ENCODE assay signal across 8 mouse cellular contexts in the genomic region with DNA sequence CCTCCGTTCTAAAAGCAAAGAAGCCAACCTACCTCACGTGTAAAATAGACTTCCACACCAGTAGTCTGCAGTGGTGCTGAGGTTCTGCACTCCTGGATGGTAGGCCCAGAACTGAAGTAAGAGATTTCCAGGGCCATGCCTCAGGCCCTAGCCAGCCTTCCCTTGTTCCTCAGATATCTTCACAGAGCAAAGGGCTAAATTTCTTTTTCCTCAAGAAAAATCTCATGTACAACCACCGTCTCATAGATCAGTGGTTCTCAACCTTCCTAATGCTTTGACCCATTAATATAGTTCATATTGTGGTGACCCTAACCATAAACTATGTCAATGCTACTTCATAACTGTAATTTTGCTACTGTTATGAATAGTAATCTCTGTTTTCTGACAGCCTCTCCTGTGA.
DNase-seq lines count a peak whose midpoint lies in the region; ATAC-seq and TF ChIP-seq lines count a peak whose summit lies in the region.

No protein-coding gene starts in this region.

- H3K9ac ChIP-seq in heart, embryonic 13.5 days, result peak overlapping the region; percentile 97
- peak overlapping the region; percentile 100 for H3K9ac ChIP-seq in ES-Bruce4 (ENCODE audit: low read depth, poor library complexity, severe bottlenecking)
- H3K9ac ChIP-seq in hindbrain, embryonic 11.5 days (ENCODE audit: low read depth, low read length), result peak overlapping the region; percentile 38

- no peak for TF ChIP-seq POLR2A in ES-Bruce4 (IDR thresholded peaks at IDR 0.05; ENCODE audit: insufficient read depth, low read length)

- peak overlapping the region; percentile 100 for H3K4me3 ChIP-seq in heart, embryonic 13.5 days
- peak overlapping the region; percentile 62 for H3K4me3 ChIP-seq in ES-Bruce4 (ENCODE audit: low read depth, low read length)
- H3K4me3 ChIP-seq in hindbrain, embryonic 11.5 days (ENCODE audit: low read depth, low read length), result peak overlapping the region; percentile 99; the same call in 1 of the 2 replicates
- peak overlapping the region; percentile 98 for H3K4me3 ChIP-seq in midbrain, embryonic 10.5 days

- peaks cover 15% of the 10 kb centered on the region for H3K27me3 ChIP-seq in heart, embryonic 13.5 days (replicated peaks)
- no peaks in the 10 kb centered on the region for H3K27me3 ChIP-seq in ES-Bruce4 (ENCODE audit: control insufficient read depth, insufficient read depth, low read length, poor library complexity, severe bottlenecking)
- H3K27me3 ChIP-seq in hindbrain, embryonic 11.5 days (ENCODE audit: control insufficient read depth, insufficient read depth, low read length), result peaks cover 3% of the 10 kb centered on the region; the same call in 1 of the 2 replicates
- peaks cover 45% of the 10 kb centered on the region for H3K27me3 ChIP-seq in midbrain, embryonic 10.5 days (ENCODE audit: low read depth, poor library complexity, severe bottlenecking)

- H3K4me2 ChIP-seq in heart, embryonic 13.5 days, result peak overlapping the region; percentile 98
- peak overlapping the region; percentile 92; the same call in 1 of the 2 replicates for H3K4me2 ChIP-seq in hindbrain, embryonic 11.5 days (replicated peaks; ENCODE audit: low read depth, low read length)

- H3K4me1 ChIP-seq in heart, embryonic 13.5 days, result peaks cover 50% of the 10 kb centered on the region
- peaks cover 11% of the 10 kb centered on the region for H3K4me1 ChIP-seq in ES-Bruce4 (ENCODE audit: control insufficient read depth, insufficient read depth, low read length)
- H3K4me1 ChIP-seq in hindbrain, embryonic 11.5 days (replicated peaks; ENCODE audit: control insufficient read depth, insufficient read depth, low read length), result peaks cover 25% of the 10 kb centered on the region
- peaks cover 88% of the 10 kb centered on the region for H3K4me1 ChIP-seq in midbrain, embryonic 10.5 days

- WGBS in heart, embryonic 13.5 days, result 31% methylated on average over 3 of the region's 3 CpGs
- 28% methylated on average over 3 of the region's 3 CpGs for WGBS in hindbrain, embryonic 11.5 days
- WGBS in midbrain, embryonic 10.5 days, result 44% methylated on average over 3 of the region's 3 CpGs

- no peak for ATAC-seq in heart, embryonic 13.5 days (ENCODE audit: extremely low read depth, insufficient number of reproducible peaks, low FRiP score, low TSS enrichment)
- no peak for ATAC-seq in hindbrain, embryonic 11.5 days (ENCODE audit: low FRiP score)

- no peak for TF ChIP-seq EP300 in ES-Bruce4 (IDR thresholded peaks at IDR 0.05; ENCODE audit: insufficient read depth, low read depth, low read length)

- no peak overlapping the region for H3K27ac ChIP-seq in heart, embryonic 13.5 days (replicated peaks)
- H3K27ac ChIP-seq in ES-Bruce4 (ENCODE audit: insufficient read depth, low read length), result peak overlapping the region; percentile 97
- H3K27ac ChIP-seq in hindbrain, embryonic 11.5 days (ENCODE audit: low read depth, low read length), result no peak overlapping the region
- peak overlapping the region; percentile 94 for H3K27ac ChIP-seq in midbrain, embryonic 10.5 days (replicated peaks)

- no peak for TF ChIP-seq CTCF in ES-Bruce4 (IDR thresholded peaks at IDR 0.05; ENCODE audit: low read depth, low read length)

- H3K36me3 ChIP-seq in heart, embryonic 13.5 days, result no peaks in the 10 kb centered on the region
- H3K36me3 ChIP-seq in ES-Bruce4 (ENCODE audit: control insufficient read depth, insufficient read depth, low read length, poor library complexity, severe bottlenecking), result no peaks in the 10 kb centered on the region; the same call in 1 of the 2 replicates
- H3K36me3 ChIP-seq in hindbrain, embryonic 11.5 days (ENCODE audit: control insufficient read depth, insufficient read depth, low read length), result no peaks in the 10 kb centered on the region
- H3K36me3 ChIP-seq in midbrain, embryonic 10.5 days, result no peaks in the 10 kb centered on the region

- no peak for DNase-seq in heart, postnatal 4 days
- DNase-seq in hindbrain, embryonic 11.5 days (ENCODE audit: low spot score), result no peak
- DNase-seq in midbrain, embryonic 10.5 days (ENCODE audit: low spot score), result no peak
- DNase-seq in layer of hippocampus, adult 9-11 months, result no peak
- DNase-seq in cerebellum, postnatal 14 days, result no peak
- DNase-seq in kidney, postnatal 36 days, result no peak

- H3K9me3 ChIP-seq in heart, embryonic 13.5 days, result no peaks in the 10 kb centered on the region
- no peaks in the 10 kb centered on the region for H3K9me3 ChIP-seq in ES-Bruce4 (replicated peaks; ENCODE audit: control insufficient read depth, insufficient read depth, low read length, poor library complexity, severe bottlenecking)
- no peaks in the 10 kb centered on the region for H3K9me3 ChIP-seq in hindbrain, embryonic 11.5 days (ENCODE audit: control insufficient read depth, low read length)
- H3K9me3 ChIP-seq in midbrain, embryonic 10.5 days (replicated peaks), result no peaks in the 10 kb centered on the region

Comparison
In these comparisons a context has a peak if more than half of its experiments do, and no peak if none do; other contexts are left out.
1. H3K27ac ChIP-seq: peak in ES-Bruce4 (single experiment) and midbrain, embryonic 10.5 days (single experiment); none in heart, embryonic 13.5 days (single experiment) and hindbrain, embryonic 11.5 days (single experiment).
2. H3K9ac ChIP-seq: peak in every context shown above with its lines; median percentile 100 in ES-Bruce4; 97 in heart, embryonic 13.5 days; 38 in hindbrain, embryonic 11.5 days.
3. Peak in every context shown above with its lines, with median percentiles within 50 percentile points of each other: H3K4me3 ChIP-seq.